Mouse (Mus musculus): Measurements from ENCODE around the gene Gm44503. TPM values are rescaled to one million over a fixed set of nuclear protein-coding genes. Genes with fewer than 3 reads are reported as not detected.
A peak's percentile ranks its signal among the peaks of the same experiment; 100 is the strongest.

The Gm44503 gene
- total and polyA plus RNA-seq, 3 experiments, result not detected

- H3K27ac ChIP-seq (ENCODE audit: control insufficient read depth, low read depth, low read length), result no peak overlapping the region
- H3K4me3 ChIP-seq (ENCODE audit: control insufficient read depth in 1 of 2, insufficient read depth in 1 of 2, low read depth in 2 of 2, low read length in 2 of 2), result no peak overlapping the region
These were observed 15.2 kb upstream of the Gm44503 start for GRCm38 (mm10) chr9:72943424-72943823.

GRCm38 (mm10) chr9:72944286-72944685 lies 14.4 kb upstream of the Gm44503 start:
- H3K27ac ChIP-seq (ENCODE audit: control insufficient read depth, low read depth, low read length), result no peak overlapping the region
- no peaks in the 10 kb centered on the region for H3K36me3 ChIP-seq (ENCODE audit: control insufficient read depth in 1 of 2, insufficient read depth in 2 of 2, low read length in 2 of 2)
- no peak for DNase-seq (ENCODE audit: low read depth, low spot score)
- H3K27me3 ChIP-seq (ENCODE audit: control insufficient read depth in 1 of 2, insufficient read depth in 2 of 2, low read length in 2 of 2), result peaks cover 0 to 3% of the 10 kb centered on the region in 2 experiments; a peak in 3 of 4 replicates
- H3K4me1 ChIP-seq (ENCODE audit: control insufficient read depth in 1 of 2, insufficient read depth in 2 of 2, low read length in 2 of 2), result no peaks in the 10 kb centered on the region
- no peaks in the 10 kb centered on the region for H3K9me3 ChIP-seq (replicated peaks; ENCODE audit: insufficient read depth, low read length)
- H3K79me2 ChIP-seq (ENCODE audit: control insufficient read depth, insufficient read depth, low read length, poor library complexity), result no peaks in the 10 kb centered on the region
- no peak overlapping the region for H3K9ac ChIP-seq (ENCODE audit: control insufficient read depth, low read depth, low read length, poor library complexity, severe bottlenecking)
- TF ChIP-seq NELFE (IDR thresholded peaks at IDR 0.05; ENCODE audit: low read depth, low read length) (no peak), JUND (IDR thresholded peaks at IDR 0.05; ENCODE audit: low read depth, low read length) (no peak), ELF1 (IDR thresholded peaks at IDR 0.05; ENCODE audit: low read depth, low read length) (no peak), ZC3H11A (IDR thresholded peaks at IDR 0.05; ENCODE audit: low read depth, low read length) (no peak), USF1 (IDR thresholded peaks at IDR 0.05; ENCODE audit: low read depth, low read length) (no peak), CHD2 (IDR thresholded peaks at IDR 0.05; ENCODE audit: low read length) (no peak), HCFC1 (IDR thresholded peaks at IDR 0.05; ENCODE audit: low read depth, low read length) (no peak), MYC (IDR thresholded peaks at IDR 0.05; ENCODE audit: low read depth, low read length) (no peak), RAD21 (IDR thresholded peaks at IDR 0.05; ENCODE audit: low read depth, low read length) (no peak), ZMIZ1 (IDR thresholded peaks at IDR 0.05; ENCODE audit: low read depth, low read length) (no peak), MEF2A (IDR thresholded peaks at IDR 0.05; ENCODE audit: extremely low read depth, insufficient replicate concordance, low read depth, low read length, poor library complexity, severe bottlenecking) (no peak), CHD1 (IDR thresholded peaks at IDR 0.05; ENCODE audit: low read depth, low read length) (no peak), SIN3A (IDR thresholded peaks at IDR 0.05; ENCODE audit: low read length) (no peak), KAT2A (conservative IDR thresholded peaks at IDR 0.05; ENCODE audit: low read depth, low read length) (no peak), EP300 (IDR thresholded peaks at IDR 0.05; ENCODE audit: low read depth in 1 of 2, low read length in 2 of 2) (no peak), CTCF (IDR thresholded peaks at IDR 0.05 in 2 of 3, conservative IDR thresholded peaks at IDR 0.05 in 1 of 3; ENCODE audit: control insufficient read depth in 1 of 3, insufficient read depth in 1 of 3, low read depth in 2 of 3, low read length in 3 of 3, poor library complexity in 1 of 3, severe bottlenecking in 1 of 3) (no peak), UBTF (IDR thresholded peaks at IDR 0.05; ENCODE audit: borderline replicate concordance, insufficient read depth, low read depth, low read length) (no peak), MXI1 (IDR thresholded peaks at IDR 0.05; ENCODE audit: low read depth, low read length) (no peak)
- H3K4me3 ChIP-seq (ENCODE audit: control insufficient read depth in 1 of 2, insufficient read depth in 1 of 2, low read depth in 2 of 2, low read length in 2 of 2), result no peak overlapping the region

More at GRCm38 (mm10) chr9:72943424-72943823, 15.2 kb upstream of the Gm44503 start:
- Histone ChIP-seq H3K9ac (ENCODE audit: control insufficient read depth, low read depth, low read length, poor library complexity, severe bottlenecking) (no peak overlapping the region), H3K4me1 (ENCODE audit: control insufficient read depth in 1 of 2, insufficient read depth in 2 of 2, low read length in 2 of 2) (no peaks in the 10 kb centered on the region), H3K36me3 (ENCODE audit: control insufficient read depth in 1 of 2, insufficient read depth in 2 of 2, low read length in 2 of 2) (no peaks in the 10 kb centered on the region), H3K27me3 (ENCODE audit: control insufficient read depth in 1 of 2, insufficient read depth in 2 of 2, low read length in 2 of 2) (peaks cover 0 to 3% of the 10 kb centered on the region in 2 experiments; a peak in 2 of 4 replicates), H3K9me3 (replicated peaks; ENCODE audit: insufficient read depth, low read length) (no peaks in the 10 kb centered on the region), H3K79me2 (ENCODE audit: control insufficient read depth, insufficient read depth, low read length, poor library complexity) (no peaks in the 10 kb centered on the region)
- peak; percentile 34 to 64 (median 42); a peak in 5 of 6 replicates for TF ChIP-seq CTCF (IDR thresholded peaks at IDR 0.05 in 2 of 3, conservative IDR thresholded peaks at IDR 0.05 in 1 of 3; ENCODE audit: control insufficient read depth in 1 of 3, insufficient read depth in 1 of 3, low read depth in 2 of 3, low read length in 3 of 3, poor library complexity in 1 of 3, severe bottlenecking in 1 of 3)
- TF ChIP-seq UBTF (IDR thresholded peaks at IDR 0.05; ENCODE audit: borderline replicate concordance, insufficient read depth, low read depth, low read length), result no peak
- no peak for TF ChIP-seq BHLHE40 (IDR thresholded peaks at IDR 0.05; ENCODE audit: borderline replicate concordance, low read depth, low read length)
- TF ChIP-seq SIN3A (IDR thresholded peaks at IDR 0.05; ENCODE audit: low read length), result no peak
- no peak for TF ChIP-seq TBP (IDR thresholded peaks at IDR 0.05; ENCODE audit: low read depth, low read length)
- TF ChIP-seq SMC3 (IDR thresholded peaks at IDR 0.05; ENCODE audit: low read depth, low read length), result peak; percentile 16; the same call in 1 of the 2 replicates
- TF ChIP-seq POLR2A (IDR thresholded peaks at IDR 0.05; ENCODE audit: control insufficient read depth in 1 of 2, insufficient read depth in 1 of 2, low read depth in 1 of 2, low read length in 2 of 2, poor library complexity in 1 of 2), result no peak
- TF ChIP-seq RAD21 (IDR thresholded peaks at IDR 0.05; ENCODE audit: low read depth, low read length), result no peak
- TF ChIP-seq RCOR1 (IDR thresholded peaks at IDR 0.05; ENCODE audit: low read depth, low read length), result no peak
- TF ChIP-seq EP300 (IDR thresholded peaks at IDR 0.05; ENCODE audit: low read depth in 1 of 2, low read length in 2 of 2), result no peak
- DNase-seq (ENCODE audit: low read depth, low spot score), result peak; percentile 38

All from MEL (cell line).